Mouse (Mus musculus): ENCODE results near the gene Wnt16. TPM values are rescaled to one million over a fixed set of nuclear protein-coding genes. Genes with fewer than 3 reads are reported as not detected.
A peak's percentile ranks its signal among the peaks of the same experiment; 100 is the strongest.

Gene Wnt16
- polyA plus RNA-seq, 1 experiment from 2014 or later = not detected

DNA sequence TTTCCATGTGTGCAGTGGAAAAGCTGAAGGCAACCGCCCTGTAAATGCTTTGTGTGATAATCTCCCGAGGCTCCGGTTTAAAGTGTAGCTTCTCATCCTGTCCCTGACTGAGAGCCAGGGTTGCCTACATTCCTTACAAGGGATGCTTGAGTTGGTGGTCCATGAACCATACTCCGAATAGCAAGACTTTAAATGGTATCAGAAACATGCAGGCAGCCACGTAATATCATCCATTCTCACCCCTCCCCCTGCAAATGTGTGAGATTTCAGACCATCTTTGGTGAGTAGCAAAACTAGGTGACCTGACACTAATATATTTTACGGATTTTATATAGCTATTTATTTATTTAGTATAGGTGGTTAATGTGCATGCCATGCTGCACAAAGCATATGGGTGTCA lies 9.0 kb downstream of the Wnt16 start:
- no peaks in the 10 kb centered on the region for H3K9me3 ChIP-seq (replicated peaks; ENCODE audit: control insufficient read depth, low read length, poor library complexity, severe bottlenecking)
- H3K27me3 ChIP-seq (ENCODE audit: control insufficient read depth, insufficient read depth, low read depth, low read length) = no peaks in the 10 kb centered on the region; the same call in 1 of the 2 replicates
- H3K4me2 ChIP-seq (ENCODE audit: low read length) = no peak overlapping the region
- H3K36me3 ChIP-seq (ENCODE audit: control insufficient read depth, insufficient read depth, low read length) = no peaks in the 10 kb centered on the region
- H3K4me1 ChIP-seq (ENCODE audit: control insufficient read depth, insufficient read depth, low read length) = no peaks in the 10 kb centered on the region
- H3K4me3 ChIP-seq (ENCODE audit: low read depth, low read length) = no peak overlapping the region
- H3K27ac ChIP-seq (ENCODE audit: low read length) = no peak overlapping the region
- no peak overlapping the region for H3K9ac ChIP-seq (ENCODE audit: low read depth, low read length)
- ATAC-seq = no peak
- WGBS = 86% methylated on average over 6 of the region's 6 CpGs

DNA sequence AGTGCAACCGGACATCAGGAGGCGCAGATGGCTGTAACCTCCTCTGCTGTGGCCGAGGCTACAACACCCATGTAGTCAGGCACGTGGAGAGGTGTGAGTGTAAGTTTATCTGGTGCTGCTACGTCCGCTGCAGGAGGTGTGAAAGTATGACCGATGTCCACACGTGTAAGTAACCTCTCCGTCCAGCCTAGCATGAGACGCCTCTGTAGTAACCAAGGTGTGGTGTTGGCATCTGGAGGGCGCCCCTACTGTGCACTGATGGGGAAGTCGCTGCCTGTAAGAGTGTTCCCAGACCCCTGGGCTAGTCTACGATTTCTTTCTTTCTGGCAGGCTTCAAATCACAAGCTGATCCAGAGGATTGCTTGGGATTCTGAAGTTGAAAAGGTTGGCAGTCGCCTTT lies 10.0 kb downstream of the Wnt16 start:
- Histone ChIP-seq H3K4me3 (ENCODE audit: low read depth, low read length) (no peak overlapping the region), H3K9me3 (replicated peaks; ENCODE audit: control insufficient read depth, low read length, poor library complexity, severe bottlenecking) (no peaks in the 10 kb centered on the region), H3K27ac (ENCODE audit: low read length) (no peak overlapping the region), H3K9ac (ENCODE audit: low read depth, low read length) (no peak overlapping the region), H3K4me1 (ENCODE audit: control insufficient read depth, insufficient read depth, low read length) (no peaks in the 10 kb centered on the region), H3K36me3 (ENCODE audit: control insufficient read depth, insufficient read depth, low read length) (no peaks in the 10 kb centered on the region), H3K4me2 (ENCODE audit: low read length) (no peak overlapping the region), H3K27me3 (ENCODE audit: control insufficient read depth, insufficient read depth, low read depth, low read length) (no peaks in the 10 kb centered on the region; the same call in 1 of the 2 replicates)
- ATAC-seq = no peak
- 62% methylated on average over 14 of the region's 14 CpGs for WGBS

DNA sequence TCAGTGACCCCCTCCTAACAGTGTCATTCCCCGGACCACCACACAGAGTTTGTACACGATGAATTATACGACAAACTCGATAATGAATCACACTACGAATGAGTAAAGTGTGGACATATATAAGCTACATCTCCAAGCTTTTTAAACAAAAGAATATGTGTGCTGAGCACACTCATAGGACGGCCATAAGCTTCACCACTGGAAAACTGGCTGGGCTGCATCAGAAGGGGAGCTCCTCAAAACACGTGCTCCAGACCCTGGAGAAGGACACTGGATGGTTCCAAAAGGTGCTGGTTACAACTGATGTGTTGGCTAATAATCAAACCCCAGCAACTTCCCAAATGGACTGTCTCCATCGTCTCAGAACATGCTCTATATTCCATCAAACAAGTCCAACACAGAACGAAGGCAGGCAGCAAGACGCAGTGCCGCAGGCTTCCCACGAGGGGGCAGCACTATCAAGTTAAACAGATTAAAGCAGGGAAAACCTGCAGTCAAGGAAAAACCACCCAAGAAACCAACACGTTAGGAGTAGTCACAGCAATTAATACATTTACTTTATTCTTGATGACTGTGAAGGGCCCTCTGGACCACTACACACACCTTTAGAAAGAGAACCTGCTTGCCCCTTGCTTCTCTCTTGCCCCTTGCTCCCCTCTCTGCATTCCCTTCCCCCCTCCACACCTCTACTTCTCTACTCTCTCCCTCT lies 37.5 kb downstream of the Wnt16 start:
- H3K9me3 ChIP-seq (replicated peaks; ENCODE audit: control insufficient read depth, low read length, poor library complexity, severe bottlenecking) = no peaks in the 10 kb centered on the region
- H3K9ac ChIP-seq (ENCODE audit: low read depth, low read length) = no peak overlapping the region
- ATAC-seq = peak; percentile 58
- no peak overlapping the region for H3K4me2 ChIP-seq (ENCODE audit: low read length)
- H3K27ac ChIP-seq (ENCODE audit: low read length) = no peak overlapping the region
- H3K4me1 ChIP-seq (ENCODE audit: control insufficient read depth, insufficient read depth, low read length) = no peaks in the 10 kb centered on the region
- 56% methylated on average over 13 of the region's 13 CpGs for WGBS
- no peaks in the 10 kb centered on the region for H3K27me3 ChIP-seq (ENCODE audit: control insufficient read depth, insufficient read depth, low read depth, low read length)
- H3K4me3 ChIP-seq (ENCODE audit: low read depth, low read length) = no peak overlapping the region
- peaks cover 3% of the 10 kb centered on the region; the same call in 1 of the 2 replicates for H3K36me3 ChIP-seq (ENCODE audit: control insufficient read depth, insufficient read depth, low read length)

DNA sequence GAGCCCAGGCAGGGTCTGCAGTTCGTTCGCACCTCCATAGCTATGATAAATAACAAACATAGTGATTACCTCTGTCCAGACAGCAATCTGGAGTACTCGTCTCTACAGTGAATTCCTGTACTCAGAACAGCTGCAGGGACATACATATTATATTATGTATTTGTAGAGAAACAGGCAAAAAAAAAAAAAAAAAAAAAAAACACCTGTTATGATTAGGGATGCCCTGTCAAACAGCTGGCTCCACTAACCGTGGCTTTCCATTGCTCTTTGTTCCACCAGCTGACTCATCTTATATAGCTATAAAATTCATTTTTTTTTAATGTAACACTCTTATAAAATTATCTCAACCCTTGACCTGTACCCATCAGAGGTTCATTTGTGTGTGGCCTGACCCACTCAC lies 38.3 kb downstream of the Wnt16 start:
- ATAC-seq = no peak
- H3K4me1 ChIP-seq (ENCODE audit: control insufficient read depth, insufficient read depth, low read length) = no peaks in the 10 kb centered on the region
- 89% methylated on average over 4 of the region's 4 CpGs for WGBS
- H3K27ac ChIP-seq (ENCODE audit: low read length) = no peak overlapping the region
- no peak overlapping the region for H3K9ac ChIP-seq (ENCODE audit: low read depth, low read length)
- H3K9me3 ChIP-seq (replicated peaks; ENCODE audit: control insufficient read depth, low read length, poor library complexity, severe bottlenecking) = no peaks in the 10 kb centered on the region
- no peak overlapping the region for H3K4me3 ChIP-seq (ENCODE audit: low read depth, low read length)
- no peak overlapping the region for H3K4me2 ChIP-seq (ENCODE audit: low read length)
- H3K36me3 ChIP-seq (ENCODE audit: control insufficient read depth, insufficient read depth, low read length) = no peaks in the 10 kb centered on the region
- no peaks in the 10 kb centered on the region for H3K27me3 ChIP-seq (ENCODE audit: control insufficient read depth, insufficient read depth, low read depth, low read length)

DNA sequence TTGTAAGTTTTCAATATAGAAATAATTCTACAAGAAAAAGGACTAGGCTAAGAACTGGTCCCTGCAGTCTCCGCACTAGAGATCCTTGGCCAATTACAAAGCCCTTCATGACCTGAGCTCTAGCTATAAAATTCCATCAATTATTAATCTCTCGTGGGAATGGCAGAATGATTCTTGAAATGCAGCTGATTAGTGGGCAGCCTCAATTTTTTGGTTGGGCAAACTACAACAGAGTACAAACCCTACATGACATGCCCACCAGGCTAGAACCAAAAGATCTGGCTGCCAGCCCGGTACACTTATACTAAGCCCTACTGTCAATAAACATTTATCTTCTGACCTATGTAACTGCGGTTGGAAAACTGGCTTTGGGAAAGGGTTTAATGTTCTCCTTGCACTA lies 39.1 kb downstream of the Wnt16 start:
- Histone ChIP-seq H3K9me3 (replicated peaks; ENCODE audit: control insufficient read depth, low read length, poor library complexity, severe bottlenecking) (no peaks in the 10 kb centered on the region), H3K9ac (ENCODE audit: low read depth, low read length) (no peak overlapping the region), H3K4me3 (ENCODE audit: low read depth, low read length) (no peak overlapping the region), H3K27me3 (ENCODE audit: control insufficient read depth, insufficient read depth, low read depth, low read length) (no peaks in the 10 kb centered on the region), H3K4me1 (ENCODE audit: control insufficient read depth, insufficient read depth, low read length) (no peaks in the 10 kb centered on the region), H3K36me3 (ENCODE audit: control insufficient read depth, insufficient read depth, low read length) (no peaks in the 10 kb centered on the region), H3K4me2 (ENCODE audit: low read length) (no peak overlapping the region), H3K27ac (ENCODE audit: low read length) (no peak overlapping the region)
- no peak for ATAC-seq
- WGBS = 63% methylated on average over 4 of the region's 4 CpGs

DNA sequence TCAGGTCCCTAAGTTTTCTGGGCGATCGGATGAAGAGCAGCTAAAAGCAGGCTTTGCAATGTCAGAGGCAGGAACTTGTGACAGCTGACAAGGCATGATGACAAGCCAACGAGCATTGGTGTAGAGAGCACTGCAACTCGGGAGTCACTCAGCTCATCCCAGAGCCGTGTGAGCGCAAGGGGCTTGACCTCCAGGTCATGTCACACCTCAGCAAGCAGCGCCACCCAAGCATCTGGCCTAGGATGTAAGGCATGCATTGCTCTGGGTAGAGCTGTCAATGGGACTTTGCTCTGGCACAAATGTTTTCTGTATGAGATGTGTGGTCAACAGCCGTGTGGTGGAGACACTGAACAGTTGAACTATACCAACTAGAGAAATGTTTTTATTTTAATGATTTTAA lies 39.9 kb downstream of the Wnt16 start:
- H3K4me1 ChIP-seq (ENCODE audit: control insufficient read depth, insufficient read depth, low read length) = no peaks in the 10 kb centered on the region
- H3K4me3 ChIP-seq (ENCODE audit: low read depth, low read length) = no peak overlapping the region
- H3K36me3 ChIP-seq (ENCODE audit: control insufficient read depth, insufficient read depth, low read length) = no peaks in the 10 kb centered on the region
- H3K9ac ChIP-seq (ENCODE audit: low read depth, low read length) = no peak overlapping the region
- 66% methylated on average over 8 of the region's 8 CpGs for WGBS
- no peak overlapping the region for H3K27ac ChIP-seq (ENCODE audit: low read length)
- H3K9me3 ChIP-seq (replicated peaks; ENCODE audit: control insufficient read depth, low read length, poor library complexity, severe bottlenecking) = no peaks in the 10 kb centered on the region
- no peak overlapping the region for H3K4me2 ChIP-seq (ENCODE audit: low read length)
- ATAC-seq = no peak
- H3K27me3 ChIP-seq (ENCODE audit: control insufficient read depth, insufficient read depth, low read depth, low read length) = no peaks in the 10 kb centered on the region

DNA sequence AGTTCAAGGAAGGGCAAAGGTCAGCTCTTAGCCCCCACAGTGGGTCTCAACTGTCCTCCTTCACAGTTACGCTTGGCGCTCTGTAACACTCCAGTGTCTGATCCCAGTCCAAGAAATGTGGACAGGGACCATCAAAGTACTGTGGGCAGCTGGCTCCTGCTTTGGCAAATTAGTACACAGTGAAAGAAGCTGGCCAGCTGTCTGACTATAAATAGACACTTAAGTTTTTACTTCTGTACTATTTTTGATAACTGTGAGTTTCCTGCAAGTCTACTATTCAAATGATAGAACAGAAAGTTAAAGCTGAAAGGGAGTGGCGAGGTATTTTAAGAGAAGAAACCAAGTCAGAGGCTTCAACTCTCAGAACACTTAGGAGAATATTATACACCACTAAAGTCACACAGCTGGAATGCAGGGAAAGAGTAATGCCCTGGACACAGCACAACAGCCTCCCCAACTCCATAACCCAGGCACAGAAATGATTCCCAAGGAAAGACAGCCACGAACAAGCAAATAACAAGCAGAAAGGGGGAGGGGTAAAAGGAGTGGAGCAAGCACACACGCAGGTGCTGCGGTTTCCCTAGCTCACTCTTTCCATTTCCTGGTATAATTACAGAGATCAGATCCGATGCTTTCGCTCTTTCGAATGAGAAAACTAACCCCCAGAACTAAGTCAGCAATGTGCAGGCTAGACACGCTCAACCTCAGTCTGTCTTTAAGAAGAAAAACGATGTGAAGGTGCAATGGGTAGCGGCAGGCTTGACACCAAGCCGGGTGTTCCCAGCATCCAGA lies 42.3 kb downstream of the Wnt16 start:
- no peaks in the 10 kb centered on the region for H3K4me1 ChIP-seq (ENCODE audit: control insufficient read depth, insufficient read depth, low read length)
- H3K4me3 ChIP-seq (ENCODE audit: low read depth, low read length) = no peak overlapping the region
- no peak overlapping the region for H3K9ac ChIP-seq (ENCODE audit: low read depth, low read length)
- no peak for ATAC-seq
- WGBS = 92% methylated on average over 13 of the region's 13 CpGs
- H3K4me2 ChIP-seq (ENCODE audit: low read length) = no peak overlapping the region
- no peaks in the 10 kb centered on the region for H3K27me3 ChIP-seq (ENCODE audit: control insufficient read depth, insufficient read depth, low read depth, low read length)
- H3K36me3 ChIP-seq (ENCODE audit: control insufficient read depth, insufficient read depth, low read length) = no peaks in the 10 kb centered on the region
- no peak overlapping the region for H3K27ac ChIP-seq (ENCODE audit: low read length)
- H3K9me3 ChIP-seq (replicated peaks; ENCODE audit: control insufficient read depth, low read length, poor library complexity, severe bottlenecking) = no peaks in the 10 kb centered on the region

DNA sequence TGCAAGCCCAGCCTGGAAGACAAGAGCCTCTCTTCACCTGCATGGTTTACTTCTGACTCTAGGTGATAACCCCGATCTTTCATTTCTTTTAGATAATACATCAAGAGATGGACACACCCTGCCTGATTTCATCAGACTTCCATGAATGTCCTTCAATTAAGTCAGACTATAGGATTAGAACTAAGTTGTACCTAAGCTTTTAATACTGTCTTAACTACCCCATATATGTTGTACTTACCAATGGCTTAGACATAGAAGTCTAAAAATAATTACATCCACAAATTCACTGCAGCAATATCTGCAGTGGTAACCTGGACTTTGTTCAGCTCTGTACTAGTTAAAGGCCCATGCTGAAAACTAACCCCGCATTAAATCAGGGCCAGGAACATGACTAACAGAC lies 44.5 kb downstream of the Wnt16 start:
- H3K9me3 ChIP-seq (replicated peaks; ENCODE audit: control insufficient read depth, low read length, poor library complexity, severe bottlenecking) = no peaks in the 10 kb centered on the region
- 93% methylated on average over 2 of the region's 2 CpGs for WGBS
- no peaks in the 10 kb centered on the region for H3K4me1 ChIP-seq (ENCODE audit: control insufficient read depth, insufficient read depth, low read length)
- no peak overlapping the region for H3K4me2 ChIP-seq (ENCODE audit: low read length)
- no peaks in the 10 kb centered on the region for H3K27me3 ChIP-seq (ENCODE audit: control insufficient read depth, insufficient read depth, low read depth, low read length)
- ATAC-seq = no peak
- H3K9ac ChIP-seq (ENCODE audit: low read depth, low read length) = no peak overlapping the region
- no peak overlapping the region for H3K27ac ChIP-seq (ENCODE audit: low read length)
- H3K4me3 ChIP-seq (ENCODE audit: low read depth, low read length) = no peak overlapping the region
- no peaks in the 10 kb centered on the region for H3K36me3 ChIP-seq (ENCODE audit: control insufficient read depth, insufficient read depth, low read length)

DNA sequence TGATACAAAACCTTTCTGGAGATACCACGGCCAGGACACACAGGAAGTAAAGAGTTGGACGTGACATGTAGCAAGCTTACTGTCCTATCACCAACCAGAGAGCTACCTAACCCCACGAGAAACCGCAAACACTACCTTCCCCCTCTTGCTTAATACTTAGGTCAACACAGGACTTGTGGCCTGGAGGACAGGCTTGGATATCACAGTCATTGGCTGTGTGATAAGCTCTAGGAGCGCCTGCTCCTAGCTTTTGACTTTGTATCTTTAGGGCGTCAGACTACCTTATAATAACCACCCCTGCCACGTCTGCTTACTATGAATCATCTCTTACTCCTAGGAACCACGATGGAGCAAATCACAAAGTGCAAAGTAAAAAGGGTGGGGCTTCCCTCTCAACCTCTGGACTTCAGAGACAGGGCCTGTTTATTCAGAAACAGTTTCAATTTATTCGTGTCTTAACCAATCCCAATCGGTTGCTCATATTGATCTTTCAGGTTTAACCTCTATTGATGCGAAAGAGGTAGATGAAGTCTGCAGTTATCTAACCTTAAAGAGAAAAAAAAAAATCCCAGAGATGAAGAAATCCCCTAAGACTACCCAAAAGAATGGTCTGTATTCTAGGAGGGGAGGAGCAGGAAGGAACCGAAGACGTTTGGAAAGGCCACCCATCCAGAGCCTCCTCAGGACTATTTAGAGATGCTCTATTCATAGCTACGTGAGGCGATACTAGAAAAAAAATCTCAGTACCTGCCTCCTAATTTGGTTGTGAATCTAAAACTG lies 51.9 kb downstream of the Wnt16 start:
- Histone ChIP-seq H3K9ac (ENCODE audit: low read depth, low read length) (no peak overlapping the region), H3K9me3 (replicated peaks; ENCODE audit: control insufficient read depth, low read length, poor library complexity, severe bottlenecking) (no peaks in the 10 kb centered on the region), H3K4me2 (ENCODE audit: low read length) (no peak overlapping the region), H3K27ac (ENCODE audit: low read length) (no peak overlapping the region), H3K27me3 (ENCODE audit: control insufficient read depth, insufficient read depth, low read depth, low read length) (no peaks in the 10 kb centered on the region), H3K36me3 (ENCODE audit: control insufficient read depth, insufficient read depth, low read length) (peaks cover 7% of the 10 kb centered on the region), H3K4me3 (ENCODE audit: low read depth, low read length) (no peak overlapping the region), H3K4me1 (ENCODE audit: control insufficient read depth, insufficient read depth, low read length) (peaks cover 7% of the 10 kb centered on the region)
- 96% methylated on average over 15 of the region's 15 CpGs for WGBS
- ATAC-seq = no peak
